Mouse (Mus musculus) kidney, adult 2 months (tissue): ENCODE results near the gene Mapk9.

ENCODE experiments used
- CTCF ChIP-seq: fragments of 200-500 bp; conservative IDR thresholded peaks from 2 replicates; pipeline ENCODE4 v1.5.1; 2011; ENCODE audit warnings: low read depth, mild to moderate bottlenecking, control low read depth, low read length, moderate library complexity, mixed read lengths; ENCODE audit not compliant: insufficient read depth, insufficient read length
- POLR2A ChIP-seq: fragments of 200-500 bp; IDR thresholded peaks from one replicate; pipeline ENCODE4 v1.6.1; 2011; ENCODE audit warnings: low read depth, low read length, control low read depth

DNA sequence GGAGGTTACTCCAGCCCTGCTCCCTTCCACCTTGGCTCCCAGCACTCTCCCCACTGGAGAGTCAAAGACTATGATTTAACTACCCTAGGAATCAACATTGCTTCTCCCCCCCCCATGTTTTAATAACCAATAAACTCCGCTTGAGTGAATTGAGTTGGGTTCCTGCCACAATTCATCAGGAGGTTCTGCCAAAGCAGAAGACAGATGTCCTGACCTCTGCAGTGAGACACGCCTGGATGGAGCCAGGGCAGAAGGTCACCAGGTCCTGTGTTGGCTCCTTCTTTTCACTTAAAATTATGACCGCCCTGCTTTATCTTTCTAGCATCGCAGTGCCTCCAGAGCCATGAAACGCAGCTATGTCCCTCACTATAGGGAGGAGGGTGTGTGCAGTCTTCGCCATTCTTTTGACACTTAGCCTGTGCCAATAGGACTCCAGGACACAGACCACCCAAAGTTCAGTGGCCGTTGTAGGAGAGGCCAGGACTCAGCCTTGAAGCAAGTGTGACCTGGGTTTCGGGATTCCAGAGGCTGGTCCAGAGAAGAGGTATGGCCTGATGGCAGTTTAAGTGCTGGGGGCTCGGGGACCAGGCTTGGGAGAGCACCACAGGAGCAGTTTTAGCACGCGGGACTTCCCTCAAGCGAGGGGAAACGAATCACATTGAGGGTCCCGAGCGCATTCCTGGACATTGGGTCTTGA, 54.6 kb downstream of the Mapk9 start:
- no peak for TF ChIP-seq POLR2A
- TF ChIP-seq CTCF: no peak
